Mouse (Mus musculus) embryonic facial prominence, embryonic 13.5 days (tissue): ENCODE results near the gene Kif1a. TPM values are rescaled to one million over a fixed set of nuclear protein-coding genes. Genes with fewer than 3 reads are reported as not detected.
A peak's percentile ranks its signal among the peaks of the same experiment; 100 is the strongest.

ENCODE experiments used
- ATAC-seq: fragments of 200-750 bp; cut with Nextera tagmentation; 2 replicates; pipeline ENCODE4 v1.8.0; 2017; ENCODE audit warnings: low read depth; ENCODE audit not compliant: insufficient number of reproducible peaks, insufficient read depth, low FRiP score, low TSS enrichment
- H3K27ac ChIP-seq: fragments of 300-500 bp; sonication (generic); 2 replicates; pipeline ENCODE4 v1.5.1; 2015; ENCODE audit warnings: moderate library complexity, mild to moderate bottlenecking, inconsistent platforms
- H3K27me3 ChIP-seq: fragments of 300-500 bp; sonication (generic); 2 replicates; pipeline ENCODE4 v1.6.1; 2015; ENCODE audit warnings: mild to moderate bottlenecking, inconsistent platforms
- H3K36me3 ChIP-seq: fragments of 300-500 bp; sonication (generic); 2 replicates; pipeline ENCODE4 v1.6.1; 2015; ENCODE audit warnings: mild to moderate bottlenecking, inconsistent platforms
- H3K4me1 ChIP-seq: fragments of 300-500 bp; sonication (generic); 2 replicates; pipeline ENCODE4 v1.6.1; 2015; ENCODE audit warnings: inconsistent platforms
- H3K4me2 ChIP-seq: fragments of 300-500 bp; sonication (generic); 2 replicates; pipeline ENCODE4 v1.6.1; 2015; ENCODE audit warnings: moderate library complexity, mild to moderate bottlenecking, inconsistent platforms
- H3K4me3 ChIP-seq: fragments of 300-500 bp; sonication (generic); 2 replicates; pipeline ENCODE4 v1.5.1; 2015; ENCODE audit warnings: mild to moderate bottlenecking, inconsistent platforms
- H3K9ac ChIP-seq: fragments of 300-500 bp; sonication (generic); 2 replicates; pipeline ENCODE4 v1.6.1; 2015; ENCODE audit warnings: mild to moderate bottlenecking, inconsistent platforms
- H3K9me3 ChIP-seq: fragments of 300-500 bp; sonication (generic); 2 replicates; pipeline ENCODE4 v1.6.1; 2016; ENCODE audit warnings: inconsistent platforms
- WGBS: fragments of 180-500 bp; shearing (Covaris S2); methylation state at CpG from one replicate; pipeline ENCODE4 v1.1.7; 2015; ENCODE audit warnings: mixed read lengths; 5-methylcytosine and 5-hydroxymethylcytosine counted together
- polyA plus RNA-seq: library from polyadenylated mRNA; unstranded; fragments of >200 nt; fragmentation: Nextera tagmentation; extraction: Ambion mirVana; gene quantifications from 2 replicates; pipeline ENCODE4 v1.2.1, GENCODE M21; 2015

Gene Kif1a
- polyA plus RNA-seq: 24.6 and 27.0 TPM in 2 replicates

- Histone ChIP-seq H3K27me3 (peaks cover 52% of the 10 kb centered on the region), H3K9me3 (no peaks in the 10 kb centered on the region), H3K36me3 (no peaks in the 10 kb centered on the region), H3K4me3 (peak within 1 kb of the TSS; percentile 61), H3K27ac (0 out of 2 replicates have a peak within 1 kb of the TSS, but pooled peaks have one; percentile 7), H3K9ac (peak within 1 kb of the TSS; percentile 75), H3K4me2 (peak within 1 kb of the TSS; percentile 99), H3K4me1 (peaks cover 21% of the 10 kb centered on the region)
- under 1% methylated on average over 39 of the region's 39 CpGs for WGBS
- ATAC-seq: peak; percentile 71
Measured at GRCm38 (mm10) chr1:93101571-93102061, at the start of gene Kif1a. Kif1a (minus strand) TSS chr1:93101951.

DNA sequence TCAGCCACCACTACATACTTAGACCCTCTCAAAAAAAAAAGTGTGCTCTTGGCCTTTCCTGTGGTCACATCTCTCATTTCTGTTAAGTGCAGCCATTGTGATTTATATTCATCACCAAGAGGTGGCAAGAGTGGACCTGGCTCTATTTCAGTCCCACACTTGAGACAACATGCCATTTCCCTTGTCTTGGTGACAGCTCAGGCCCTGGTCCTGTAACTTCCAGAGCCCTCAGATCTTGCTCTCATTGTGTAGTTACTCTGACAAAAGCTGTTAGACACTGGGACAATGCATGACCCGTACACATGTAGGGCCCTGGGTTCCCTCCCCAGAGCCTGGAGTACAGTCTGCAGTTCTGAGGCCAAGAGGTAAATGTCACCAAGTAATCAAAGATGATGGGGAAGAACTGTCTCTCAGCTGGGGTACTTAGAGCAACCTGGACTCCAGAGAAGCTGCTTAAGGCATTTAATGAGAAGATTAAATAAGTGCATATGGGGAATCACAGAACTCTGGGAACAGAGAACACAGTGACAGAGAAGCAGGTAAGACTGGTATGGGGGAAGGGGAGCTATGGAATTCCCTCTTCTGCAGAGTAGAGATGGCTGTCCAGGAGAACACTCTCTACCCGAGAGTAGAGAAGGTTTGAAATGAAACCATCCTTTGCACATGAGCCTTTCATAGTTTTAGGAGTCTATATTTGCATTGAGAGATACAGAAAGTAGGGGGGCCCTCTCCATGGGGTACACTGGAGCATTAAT, 49.3 kb upstream of the Kif1a start:
- H3K4me1 ChIP-seq: no peaks in the 10 kb centered on the region
- H3K27ac ChIP-seq: no peak overlapping the region
- no peaks in the 10 kb centered on the region for H3K9me3 ChIP-seq
- H3K9ac ChIP-seq: no peak overlapping the region
- ATAC-seq: no peak
- 65% methylated on average over 2 of the region's 2 CpGs for WGBS
- H3K4me2 ChIP-seq: no peak overlapping the region
- H3K4me3 ChIP-seq: no peak overlapping the region
- H3K36me3 ChIP-seq: no peaks in the 10 kb centered on the region
- no peaks in the 10 kb centered on the region; the same call in 1 of the 2 replicates for H3K27me3 ChIP-seq

GRCm38 (mm10) chr1:93144176-93144575, 42.4 kb upstream of the Kif1a start:
- no peak for ATAC-seq
- H3K9ac ChIP-seq: no peak overlapping the region
- no peak overlapping the region for H3K4me2 ChIP-seq
- H3K4me1 ChIP-seq: no peaks in the 10 kb centered on the region
- no peak overlapping the region for H3K4me3 ChIP-seq
- WGBS: 76% methylated on average over 9 of the region's 9 CpGs
- H3K27ac ChIP-seq: no peak overlapping the region
- H3K36me3 ChIP-seq: no peaks in the 10 kb centered on the region
- H3K9me3 ChIP-seq: no peaks in the 10 kb centered on the region
- no peaks in the 10 kb centered on the region; the same call in 1 of the 2 replicates for H3K27me3 ChIP-seq

GRCm38 (mm10) chr1:93142871-93143270, 41.1 kb upstream of the Kif1a start:
- H3K9ac ChIP-seq: no peak overlapping the region
- WGBS: 81% methylated on average over 1 of the region's 1 CpGs
- ATAC-seq: no peak
- no peaks in the 10 kb centered on the region for H3K9me3 ChIP-seq
- H3K4me3 ChIP-seq: no peak overlapping the region
- no peak overlapping the region for H3K27ac ChIP-seq
- no peaks in the 10 kb centered on the region; the same call in 1 of the 2 replicates for H3K27me3 ChIP-seq
- no peaks in the 10 kb centered on the region for H3K36me3 ChIP-seq
- no peak overlapping the region for H3K4me2 ChIP-seq
- H3K4me1 ChIP-seq: no peaks in the 10 kb centered on the region

DNA sequence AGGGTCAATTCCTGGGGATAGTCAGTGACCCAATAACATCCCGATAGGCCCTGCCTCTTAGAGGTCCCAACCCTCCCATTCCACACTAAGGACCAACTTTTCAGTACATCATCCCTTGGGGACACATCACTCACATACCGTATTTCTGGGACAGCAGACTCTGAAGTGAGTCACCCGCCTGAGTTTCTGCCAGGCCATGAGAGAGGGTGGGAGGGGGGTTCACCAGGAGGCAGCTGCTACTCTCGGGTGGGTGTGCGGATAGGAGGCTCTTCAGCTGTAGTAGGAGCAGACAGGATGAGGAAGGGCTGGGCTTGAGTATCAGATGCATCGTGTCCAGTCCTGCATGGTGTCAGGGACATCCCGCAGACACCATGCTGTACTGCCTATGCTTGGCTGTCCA, 38.0 kb upstream of the Kif1a start:
- no peak overlapping the region for H3K4me2 ChIP-seq
- no peak for ATAC-seq
- WGBS: 82% methylated on average over 7 of the region's 7 CpGs
- no peak overlapping the region for H3K4me3 ChIP-seq
- H3K9ac ChIP-seq: no peak overlapping the region
- H3K27me3 ChIP-seq: no peaks in the 10 kb centered on the region
- no peaks in the 10 kb centered on the region for H3K9me3 ChIP-seq
- H3K4me1 ChIP-seq: no peaks in the 10 kb centered on the region
- no peaks in the 10 kb centered on the region for H3K36me3 ChIP-seq
- H3K27ac ChIP-seq: no peak overlapping the region

DNA sequence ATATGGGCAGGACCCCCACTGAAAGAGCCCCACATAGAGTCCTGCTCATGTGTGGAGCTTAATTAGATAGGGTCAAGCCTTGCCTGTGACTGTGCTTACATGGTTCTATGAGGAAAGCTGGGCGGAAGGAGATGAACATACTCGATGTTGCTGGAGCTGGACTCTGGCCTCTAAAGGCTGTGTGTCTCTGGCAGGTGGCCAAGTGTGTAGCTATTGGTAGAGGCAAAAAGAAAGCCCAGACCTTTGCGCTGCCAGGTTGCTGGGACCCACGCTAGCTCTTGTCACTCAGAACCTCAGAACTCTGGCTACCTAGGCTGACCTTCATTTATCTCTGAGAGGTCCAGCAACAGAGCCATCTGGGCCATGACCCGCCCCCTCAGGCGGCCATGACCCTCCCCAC, 36.8 kb upstream of the Kif1a start:
- H3K27me3 ChIP-seq: no peaks in the 10 kb centered on the region
- WGBS: 73% methylated on average over 6 of the region's 6 CpGs
- no peaks in the 10 kb centered on the region for H3K9me3 ChIP-seq
- no peaks in the 10 kb centered on the region for H3K36me3 ChIP-seq
- H3K27ac ChIP-seq: no peak overlapping the region
- H3K9ac ChIP-seq: no peak overlapping the region
- no peak overlapping the region for H3K4me2 ChIP-seq
- no peak for ATAC-seq
- H3K4me1 ChIP-seq: no peaks in the 10 kb centered on the region
- H3K4me3 ChIP-seq: no peak overlapping the region

DNA sequence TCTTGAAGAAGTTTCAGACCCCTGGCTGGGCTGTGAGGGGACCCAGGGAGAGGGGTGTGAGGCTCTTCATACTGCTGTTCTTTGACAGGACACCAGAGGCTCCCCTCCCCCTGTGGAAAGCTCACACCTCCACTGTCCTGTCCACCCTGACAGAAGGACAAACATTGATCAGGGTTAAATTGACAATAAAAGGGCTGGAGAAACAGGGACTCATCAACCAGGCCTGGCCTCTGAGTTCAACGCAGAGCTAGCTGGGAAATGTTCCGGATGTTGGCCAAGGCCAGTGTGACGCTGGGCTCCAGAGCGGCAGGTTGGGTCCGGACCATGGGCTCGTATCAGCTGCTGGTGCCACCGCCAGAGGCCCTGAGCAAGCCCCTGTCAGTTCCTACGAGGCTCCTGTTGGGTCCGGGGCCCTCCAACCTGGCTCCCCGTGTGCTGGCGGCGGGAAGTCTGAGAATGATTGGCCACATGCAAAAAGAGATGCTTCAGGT, 33.3 kb upstream of the Kif1a start, which contains the start of gene Agxt:
TSS of gene Agxt (plus strand) at position 205 of the 491 bp plus-strand sequence.
- Histone ChIP-seq H3K36me3 (no peaks in the 10 kb centered on the region), H3K27ac (no peak within 1 kb of the TSS), H3K4me3 (no peak within 1 kb of the TSS), H3K4me2 (no peak within 1 kb of the TSS), H3K4me1 (no peaks in the 10 kb centered on the region), H3K9me3 (no peaks in the 10 kb centered on the region), H3K27me3 (no peaks in the 10 kb centered on the region), H3K9ac (no peak within 1 kb of the TSS)
- WGBS: 83% methylated on average over 12 of the region's 12 CpGs
- ATAC-seq: no peak

DNA sequence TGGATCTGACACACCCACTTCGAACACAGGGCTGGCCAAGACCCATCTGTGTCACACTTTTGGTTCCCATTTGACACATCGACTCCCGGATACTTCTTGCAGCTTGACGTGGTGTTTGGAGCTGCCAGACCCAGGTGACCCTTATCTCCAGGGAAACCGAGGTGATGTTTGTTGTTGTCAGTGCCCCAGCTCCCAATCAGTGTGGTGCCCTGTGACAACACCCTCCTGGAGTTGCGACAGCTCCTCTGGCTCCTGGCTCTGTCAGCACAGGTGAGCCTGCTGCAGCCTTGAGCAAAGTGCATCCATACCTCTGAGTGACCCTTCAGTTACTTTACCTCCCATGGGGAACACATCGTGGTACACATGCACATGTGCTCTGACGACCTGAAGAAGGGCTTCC, 30.9 kb upstream of the Kif1a start:
- Histone ChIP-seq H3K27ac (no peak overlapping the region), H3K4me2 (no peak overlapping the region), H3K4me1 (peaks cover 11% of the 10 kb centered on the region), H3K9me3 (no peaks in the 10 kb centered on the region), H3K9ac (no peak overlapping the region), H3K36me3 (no peaks in the 10 kb centered on the region), H3K4me3 (no peak overlapping the region), H3K27me3 (no peaks in the 10 kb centered on the region)
- no peak for ATAC-seq
- WGBS: 66% methylated on average over 8 of the region's 8 CpGs

- H3K4me3 ChIP-seq: no peak overlapping the region
- H3K27ac ChIP-seq: no peak overlapping the region
- WGBS: 62% methylated on average over 10 of the region's 10 CpGs
- no peak overlapping the region for H3K9ac ChIP-seq
- no peak for ATAC-seq
- no peaks in the 10 kb centered on the region for H3K36me3 ChIP-seq
- H3K9me3 ChIP-seq: no peaks in the 10 kb centered on the region
- H3K4me2 ChIP-seq: no peak overlapping the region
- peaks cover 11% of the 10 kb centered on the region for H3K4me1 ChIP-seq
- H3K27me3 ChIP-seq: no peaks in the 10 kb centered on the region
Measured at GRCm38 (mm10) chr1:93130242-93130983, 28.7 kb upstream of the Kif1a start.

GRCm38 (mm10) chr1:93128710-93129349, 27.1 kb upstream of the Kif1a start:
- no peak overlapping the region for H3K4me3 ChIP-seq
- H3K27me3 ChIP-seq: no peaks in the 10 kb centered on the region
- H3K36me3 ChIP-seq: no peaks in the 10 kb centered on the region
- no peak overlapping the region for H3K9ac ChIP-seq
- peaks cover 16% of the 10 kb centered on the region for H3K4me1 ChIP-seq
- WGBS: 9% methylated on average over 6 of the region's 6 CpGs
- 0 out of 2 replicates have a peak, but pooled peaks have one; percentile 38 for ATAC-seq
- H3K4me2 ChIP-seq: peak overlapping the region; percentile 3; the same call in 1 of the 2 replicates
- no peak overlapping the region for H3K27ac ChIP-seq
- no peaks in the 10 kb centered on the region for H3K9me3 ChIP-seq

- no peak overlapping the region for H3K4me2 ChIP-seq
- H3K27me3 ChIP-seq: no peaks in the 10 kb centered on the region
- H3K4me3 ChIP-seq: no peak overlapping the region
- H3K27ac ChIP-seq: no peak overlapping the region
- no peaks in the 10 kb centered on the region for H3K9me3 ChIP-seq
- H3K4me1 ChIP-seq: peaks cover 20% of the 10 kb centered on the region
- no peak overlapping the region for H3K9ac ChIP-seq
- WGBS: 74% methylated on average over 8 of the region's 8 CpGs
- no peak for ATAC-seq
- no peaks in the 10 kb centered on the region for H3K36me3 ChIP-seq
Measured at GRCm38 (mm10) chr1:93128209-93128608, 26.5 kb upstream of the Kif1a start.
